Mouse (Mus musculus): ENCODE measurements at regions not wholly inside any gene's neighbourhood (a gene's known extent, or its start where the extent isn't known, plus 50 kb on each side); places are given as distances from the start of the nearest gene placed in this dataset.

DNA sequence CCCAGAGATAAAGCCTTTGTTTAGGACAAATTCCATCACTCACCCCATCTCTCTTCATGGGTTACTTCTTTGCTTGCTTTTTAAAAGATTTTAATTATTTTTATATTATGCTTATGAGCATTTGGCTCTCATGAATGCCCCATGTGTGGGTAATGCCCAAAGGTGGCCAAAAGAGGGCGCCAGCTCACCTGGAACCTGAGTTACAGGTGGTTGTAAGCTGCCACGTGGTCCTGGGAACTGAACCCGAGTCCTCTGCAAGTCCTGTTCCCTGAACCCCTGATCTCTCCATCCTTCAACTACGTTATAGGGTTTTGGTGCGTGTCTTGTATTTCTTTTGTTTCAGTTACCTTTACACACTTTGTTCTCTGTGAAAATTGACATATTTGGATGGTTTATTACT is 460.2 kb downstream of the Rps24 start:
- H3K4me3 ChIP-seq (ENCODE audit: low read depth, low read length), result no peak overlapping the region
- H3K27ac ChIP-seq (ENCODE audit: low read depth, low read length), result no peak overlapping the region
- no peaks in the 10 kb centered on the region for H3K4me1 ChIP-seq (replicated peaks; ENCODE audit: control insufficient read depth, insufficient read depth, low read length)
- H3K9me3 ChIP-seq (ENCODE audit: control insufficient read depth, low read length), result no peaks in the 10 kb centered on the region
- DNase-seq (ENCODE audit: low spot score) (no peak), ATAC-seq (replicated peaks; ENCODE audit: low FRiP score) (no peak)
- H3K27me3 ChIP-seq (replicated peaks; ENCODE audit: control insufficient read depth, insufficient read depth, low read length), result no peaks in the 10 kb centered on the region
- no peaks in the 10 kb centered on the region for H3K36me3 ChIP-seq (ENCODE audit: control insufficient read depth, insufficient read depth, low read length)
- H3K9ac ChIP-seq (ENCODE audit: low read depth, low read length), result no peak overlapping the region
- 76% methylated on average over 5 of the region's 5 CpGs for WGBS
- no peak overlapping the region for H3K4me2 ChIP-seq

DNA sequence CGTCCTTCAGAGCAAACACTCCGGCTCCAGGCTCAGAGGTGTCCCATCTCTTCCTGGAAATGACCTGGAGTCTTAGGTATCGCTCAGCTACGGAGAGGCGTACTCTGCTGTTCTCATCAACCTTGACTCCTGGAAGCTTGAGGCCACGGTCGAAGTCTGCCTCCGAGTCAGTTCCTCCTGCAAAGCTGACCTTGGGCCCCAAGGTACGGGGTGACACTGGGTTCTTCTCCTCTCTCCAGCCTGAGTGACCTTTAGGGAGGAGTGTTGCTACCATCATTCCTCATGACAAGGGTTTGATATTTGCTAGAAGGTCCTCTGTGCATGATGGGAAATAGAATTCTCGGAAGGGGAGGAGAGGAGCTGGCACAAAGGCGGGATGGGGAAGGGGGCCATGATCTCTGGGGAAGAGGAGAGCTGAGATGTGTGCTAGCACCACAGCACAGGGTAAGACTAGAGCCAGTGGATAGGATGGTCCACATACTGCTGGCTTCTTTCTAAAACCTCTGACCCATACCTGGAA is 469.0 kb downstream of the Rps24 start:
- ATAC-seq (replicated peaks; ENCODE audit: low FRiP score) (no peak), DNase-seq (ENCODE audit: low spot score) (no peak)
- Histone ChIP-seq H3K9ac (ENCODE audit: low read depth, low read length) (no peak overlapping the region), H3K36me3 (ENCODE audit: control insufficient read depth, insufficient read depth, low read length) (no peaks in the 10 kb centered on the region), H3K27ac (ENCODE audit: low read depth, low read length) (no peak overlapping the region), H3K4me3 (ENCODE audit: low read depth, low read length) (no peak overlapping the region), H3K4me2 (no peak overlapping the region), H3K4me1 (replicated peaks; ENCODE audit: control insufficient read depth, insufficient read depth, low read length) (no peaks in the 10 kb centered on the region; the same call in 1 of the 2 replicates), H3K27me3 (replicated peaks; ENCODE audit: control insufficient read depth, insufficient read depth, low read length) (no peaks in the 10 kb centered on the region), H3K9me3 (ENCODE audit: control insufficient read depth, low read length) (no peaks in the 10 kb centered on the region)
- WGBS, result 75% methylated on average over 11 of the region's 11 CpGs

DNA sequence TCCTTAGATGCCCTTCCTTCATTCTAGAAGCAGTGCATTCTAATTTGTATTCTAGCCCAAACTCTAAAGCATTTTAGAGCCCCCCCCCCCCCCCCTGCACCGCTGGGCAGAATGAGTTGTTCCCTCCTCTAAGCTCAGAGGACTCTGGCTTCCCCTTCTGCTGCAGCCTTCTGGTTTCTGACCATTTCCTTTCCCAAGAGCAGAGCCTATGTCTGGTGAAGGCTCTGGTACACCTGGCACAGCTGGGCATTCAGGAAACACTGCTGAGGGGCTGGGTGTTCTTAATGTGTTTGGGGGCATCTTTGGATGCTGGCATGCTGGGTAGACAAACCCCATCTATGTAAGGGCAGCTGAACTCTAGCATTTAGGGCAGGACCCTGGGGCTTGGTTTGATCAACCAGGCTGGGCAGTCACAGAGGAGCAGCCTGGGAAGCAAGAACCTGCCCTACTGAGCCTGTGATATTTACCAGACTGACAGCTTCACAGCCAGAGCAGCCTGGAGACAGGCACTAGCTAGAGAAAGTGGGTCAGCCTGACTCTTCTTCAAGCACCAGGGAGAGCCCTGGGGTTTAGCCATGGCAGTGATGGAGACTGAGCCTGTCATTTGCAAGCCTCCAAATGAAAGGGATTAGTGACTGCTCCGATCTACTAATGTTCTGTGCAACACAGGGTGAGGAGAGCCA is 469.7 kb downstream of the Rps24 start:
- H3K27me3 ChIP-seq (replicated peaks; ENCODE audit: control insufficient read depth, insufficient read depth, low read length), result no peaks in the 10 kb centered on the region
- no peak overlapping the region for H3K4me3 ChIP-seq (ENCODE audit: low read depth, low read length)
- ATAC-seq (replicated peaks; ENCODE audit: low FRiP score) (no peak), DNase-seq (ENCODE audit: low spot score) (no peak)
- no peaks in the 10 kb centered on the region; the same call in 1 of the 2 replicates for H3K4me1 ChIP-seq (replicated peaks; ENCODE audit: control insufficient read depth, insufficient read depth, low read length)
- no peak overlapping the region for H3K4me2 ChIP-seq
- H3K9ac ChIP-seq (ENCODE audit: low read depth, low read length), result no peak overlapping the region
- 57% methylated on average over 2 of the region's 2 CpGs for WGBS
- H3K9me3 ChIP-seq (ENCODE audit: control insufficient read depth, low read length), result no peaks in the 10 kb centered on the region
- H3K36me3 ChIP-seq (ENCODE audit: control insufficient read depth, insufficient read depth, low read length), result no peaks in the 10 kb centered on the region
- H3K27ac ChIP-seq (ENCODE audit: low read depth, low read length), result no peak overlapping the region

DNA sequence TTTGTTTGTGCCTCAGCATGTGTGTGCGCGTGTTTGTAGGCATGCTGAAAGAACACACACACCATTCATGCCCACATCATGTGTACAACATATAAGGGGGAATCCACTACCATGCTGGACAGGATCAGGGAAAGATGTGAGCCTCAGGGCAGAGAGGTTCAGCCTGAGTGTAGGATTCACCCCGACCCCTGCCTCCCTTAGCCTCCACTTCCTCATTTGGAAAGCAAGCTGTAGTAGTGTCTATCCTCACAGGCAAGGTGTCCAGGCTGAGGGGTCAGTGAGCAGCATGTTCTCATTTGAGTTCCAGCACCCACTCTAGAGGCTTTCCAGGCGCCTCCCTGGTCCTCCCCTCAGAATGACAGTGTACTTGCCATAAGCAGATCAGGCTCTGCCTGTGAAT is 470.5 kb downstream of the Rps24 start:
- 65% methylated on average over 4 of the region's 4 CpGs for WGBS
- H3K27ac ChIP-seq (ENCODE audit: low read depth, low read length), result no peak overlapping the region

DNA sequence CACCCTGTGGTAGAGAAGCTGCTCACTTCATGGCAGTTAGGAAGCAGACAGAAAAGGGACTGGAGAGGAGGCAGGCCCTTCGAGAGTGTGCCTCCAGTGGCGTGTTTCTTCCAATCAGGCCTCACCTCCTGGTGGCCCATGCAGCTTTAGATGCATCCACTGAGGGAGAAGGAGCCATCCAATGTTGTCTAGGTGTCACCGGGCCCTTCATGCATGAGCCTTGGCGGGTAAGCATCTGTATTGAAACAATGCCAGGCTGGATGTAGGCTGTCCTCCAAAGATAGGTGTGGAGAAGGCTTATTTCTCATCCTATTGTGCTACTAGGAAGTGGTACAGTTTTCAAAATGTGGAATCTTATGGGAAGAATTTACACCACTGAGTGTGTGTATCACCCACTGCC is 471.9 kb downstream of the Rps24 start:
- ATAC-seq (replicated peaks; ENCODE audit: low FRiP score) (no peak), DNase-seq (ENCODE audit: low spot score) (no peak)
- H3K27me3 ChIP-seq (replicated peaks; ENCODE audit: control insufficient read depth, insufficient read depth, low read length), result no peaks in the 10 kb centered on the region
- no peaks in the 10 kb centered on the region; the same call in 1 of the 2 replicates for H3K4me1 ChIP-seq (replicated peaks; ENCODE audit: control insufficient read depth, insufficient read depth, low read length)
- H3K36me3 ChIP-seq (ENCODE audit: control insufficient read depth, insufficient read depth, low read length), result no peaks in the 10 kb centered on the region
- WGBS, result 78% methylated on average over 4 of the region's 4 CpGs
- H3K4me2 ChIP-seq, result no peak overlapping the region
- no peak overlapping the region for H3K9ac ChIP-seq (ENCODE audit: low read depth, low read length)
- H3K4me3 ChIP-seq (ENCODE audit: low read depth, low read length), result no peak overlapping the region
- H3K9me3 ChIP-seq (ENCODE audit: control insufficient read depth, low read length), result no peaks in the 10 kb centered on the region
- no peak overlapping the region for H3K27ac ChIP-seq (ENCODE audit: low read depth, low read length)

More for the DNA sequence above, 470.5 kb downstream of the Rps24 start:
- no peaks in the 10 kb centered on the region; the same call in 1 of the 2 replicates for H3K4me1 ChIP-seq (replicated peaks; ENCODE audit: control insufficient read depth, insufficient read depth, low read length)
- H3K36me3 ChIP-seq (ENCODE audit: control insufficient read depth, insufficient read depth, low read length), result no peaks in the 10 kb centered on the region
- no peak overlapping the region for H3K4me3 ChIP-seq (ENCODE audit: low read depth, low read length)
- H3K4me2 ChIP-seq, result no peak overlapping the region
- ATAC-seq (replicated peaks; ENCODE audit: low FRiP score), result no peak
- H3K27me3 ChIP-seq (replicated peaks; ENCODE audit: control insufficient read depth, insufficient read depth, low read length), result no peaks in the 10 kb centered on the region
- H3K9me3 ChIP-seq (ENCODE audit: control insufficient read depth, low read length), result no peaks in the 10 kb centered on the region
- DNase-seq (ENCODE audit: low spot score), result no peak
- H3K9ac ChIP-seq (ENCODE audit: low read depth, low read length), result no peak overlapping the region

DNA sequence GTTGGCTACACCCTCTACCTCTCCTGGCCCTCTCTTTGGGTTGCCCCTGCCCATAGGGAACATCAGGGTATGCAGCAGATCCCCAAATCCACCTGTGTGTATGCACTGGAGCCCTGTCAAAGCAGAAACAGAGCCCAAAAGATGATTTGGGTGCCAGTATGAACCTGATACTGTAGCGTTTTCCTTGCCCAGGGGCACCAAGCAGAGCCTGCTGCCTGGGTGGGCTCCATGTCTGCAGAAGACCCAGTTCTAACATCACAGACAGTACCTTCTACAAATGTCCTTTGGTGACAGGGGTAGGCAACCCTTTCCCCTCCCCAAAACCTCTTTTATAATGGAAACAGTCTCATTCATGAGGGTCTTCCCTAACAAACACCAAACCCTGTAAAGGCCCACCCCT is 472.5 kb downstream of the Rps24 start:
- Histone ChIP-seq H3K36me3 (ENCODE audit: control insufficient read depth, insufficient read depth, low read length) (no peaks in the 10 kb centered on the region), H3K9me3 (ENCODE audit: control insufficient read depth, low read length) (no peaks in the 10 kb centered on the region), H3K4me3 (ENCODE audit: low read depth, low read length) (no peak overlapping the region), H3K4me2 (no peak overlapping the region), H3K27ac (ENCODE audit: low read depth, low read length) (no peak overlapping the region), H3K27me3 (replicated peaks; ENCODE audit: control insufficient read depth, insufficient read depth, low read length) (no peaks in the 10 kb centered on the region), H3K4me1 (replicated peaks; ENCODE audit: control insufficient read depth, insufficient read depth, low read length) (no peaks in the 10 kb centered on the region; the same call in 1 of the 2 replicates), H3K9ac (ENCODE audit: low read depth, low read length) (no peak overlapping the region)
- DNase-seq (ENCODE audit: low spot score) (no peak), ATAC-seq (replicated peaks; ENCODE audit: low FRiP score) (no peak)
- 70% methylated on average over 1 of the region's 1 CpGs for WGBS

DNA sequence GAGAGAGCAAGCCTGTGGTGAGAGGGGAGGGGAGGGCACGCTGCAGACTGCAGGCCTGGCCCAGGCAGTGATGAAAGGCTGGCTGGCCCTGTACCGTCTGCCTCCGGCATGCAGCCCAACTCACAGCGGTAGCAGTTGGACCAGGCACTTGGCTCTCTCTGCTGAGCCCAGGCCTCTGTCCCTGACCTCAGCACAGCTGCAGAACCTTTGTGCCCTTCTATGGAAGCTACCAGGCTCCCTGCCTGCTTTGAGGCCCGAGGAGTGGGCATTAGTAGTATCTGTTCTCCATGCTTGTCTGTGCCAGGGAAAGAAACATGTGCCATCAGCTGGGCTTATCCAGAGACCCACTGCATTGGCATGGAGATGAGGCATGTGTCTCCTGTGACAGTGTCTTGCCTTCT is 473.2 kb downstream of the Rps24 start:
- no peak overlapping the region for H3K4me3 ChIP-seq (ENCODE audit: low read depth, low read length)
- H3K4me2 ChIP-seq, result no peak overlapping the region
- H3K9me3 ChIP-seq (ENCODE audit: control insufficient read depth, low read length), result no peaks in the 10 kb centered on the region
- no peak for DNase-seq (ENCODE audit: low spot score)
- no peak overlapping the region for H3K27ac ChIP-seq (ENCODE audit: low read depth, low read length)
- no peak for ATAC-seq (replicated peaks; ENCODE audit: low FRiP score)
- H3K9ac ChIP-seq (ENCODE audit: low read depth, low read length), result no peak overlapping the region
- 53% methylated on average over 5 of the region's 5 CpGs for WGBS
- no peaks in the 10 kb centered on the region; the same call in 1 of the 2 replicates for H3K4me1 ChIP-seq (replicated peaks; ENCODE audit: control insufficient read depth, insufficient read depth, low read length)
- H3K27me3 ChIP-seq (replicated peaks; ENCODE audit: control insufficient read depth, insufficient read depth, low read length), result no peaks in the 10 kb centered on the region
- H3K36me3 ChIP-seq (ENCODE audit: control insufficient read depth, insufficient read depth, low read length), result no peaks in the 10 kb centered on the region

DNA sequence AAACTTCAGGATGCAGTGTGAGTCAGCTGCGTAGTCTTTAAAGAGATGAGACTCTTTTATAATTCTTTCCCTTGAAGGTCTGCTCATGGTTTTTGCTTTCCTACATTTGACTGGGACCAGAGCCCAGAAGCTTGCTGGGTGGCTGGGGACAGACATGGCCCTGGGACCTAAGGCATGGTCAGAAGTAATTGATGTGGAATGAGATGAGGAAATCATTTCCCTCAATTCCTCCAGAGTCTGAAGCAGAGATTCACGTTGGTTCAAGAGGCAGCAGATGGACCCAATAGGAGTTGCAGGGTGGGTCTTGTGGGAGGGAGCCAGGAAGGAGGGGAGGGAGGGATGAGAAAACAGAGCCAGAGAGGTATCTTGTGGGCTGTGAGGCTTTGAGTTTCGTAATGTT is 473.9 kb downstream of the Rps24 start:
- no peak overlapping the region for H3K9ac ChIP-seq (ENCODE audit: low read depth, low read length)
- no peak for ATAC-seq (replicated peaks; ENCODE audit: low FRiP score)
- H3K4me3 ChIP-seq (ENCODE audit: low read depth, low read length), result no peak overlapping the region
- H3K9me3 ChIP-seq (ENCODE audit: control insufficient read depth, low read length), result no peaks in the 10 kb centered on the region
- H3K27me3 ChIP-seq (replicated peaks; ENCODE audit: control insufficient read depth, insufficient read depth, low read length), result no peaks in the 10 kb centered on the region
- H3K36me3 ChIP-seq (ENCODE audit: control insufficient read depth, insufficient read depth, low read length), result no peaks in the 10 kb centered on the region
- no peak for DNase-seq (ENCODE audit: low spot score)
- 60% methylated on average over 3 of the region's 3 CpGs for WGBS
- H3K4me2 ChIP-seq, result no peak overlapping the region
- H3K4me1 ChIP-seq (replicated peaks; ENCODE audit: control insufficient read depth, insufficient read depth, low read length), result no peaks in the 10 kb centered on the region; the same call in 1 of the 2 replicates
- H3K27ac ChIP-seq (ENCODE audit: low read depth, low read length), result no peak overlapping the region

DNA sequence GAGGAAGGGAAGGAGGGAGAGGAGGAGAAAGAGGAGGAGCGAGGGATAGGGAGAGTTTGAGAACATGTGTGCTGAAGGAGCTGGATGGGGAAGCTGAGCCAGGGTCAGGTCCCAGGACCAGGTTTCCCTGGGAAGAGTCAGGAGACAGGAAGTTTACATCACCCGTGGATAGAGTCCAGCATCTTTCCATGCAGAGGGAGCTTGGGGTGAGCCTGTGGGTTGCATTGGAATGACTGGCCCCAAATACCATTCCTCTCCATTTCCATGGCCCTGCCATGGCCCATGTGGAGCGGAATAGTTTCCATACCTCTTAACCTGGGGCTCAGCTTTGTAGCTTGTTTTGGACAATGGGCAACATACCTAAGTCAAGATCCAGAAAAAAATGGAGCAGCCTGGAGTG is 474.8 kb downstream of the Rps24 start:
- no peak overlapping the region for H3K9ac ChIP-seq (ENCODE audit: low read depth, low read length)
- no peak for DNase-seq (ENCODE audit: low spot score)
- H3K4me3 ChIP-seq (ENCODE audit: low read depth, low read length), result no peak overlapping the region
- WGBS, result 62% methylated on average over 3 of the region's 3 CpGs
- H3K27ac ChIP-seq (ENCODE audit: low read depth, low read length), result no peak overlapping the region
- no peaks in the 10 kb centered on the region for H3K27me3 ChIP-seq (replicated peaks; ENCODE audit: control insufficient read depth, insufficient read depth, low read length)
- no peaks in the 10 kb centered on the region for H3K36me3 ChIP-seq (ENCODE audit: control insufficient read depth, insufficient read depth, low read length)
- ATAC-seq (replicated peaks; ENCODE audit: low FRiP score), result no peak
- no peaks in the 10 kb centered on the region; the same call in 1 of the 2 replicates for H3K4me1 ChIP-seq (replicated peaks; ENCODE audit: control insufficient read depth, insufficient read depth, low read length)
- no peaks in the 10 kb centered on the region for H3K9me3 ChIP-seq (ENCODE audit: control insufficient read depth, low read length)
- H3K4me2 ChIP-seq, result no peak overlapping the region

Measured in liver, embryonic 11.5 days (tissue).